Mouse (Mus musculus) midbrain, postnatal 0 days (tissue): ENCODE results near the gene Plod1. TPM values are rescaled to one million over a fixed set of nuclear protein-coding genes. Genes with fewer than 3 reads are reported as not detected.

Source experiments
- ATAC-seq: fragments of 200-750 bp; cut with Nextera tagmentation; 2 replicates; pipeline ENCODE4 v1.8.0; 2017; ENCODE audit warnings: moderate number of reproducible peaks, mild to moderate bottlenecking, moderate TSS enrichment, moderate library complexity; ENCODE audit not compliant: low FRiP score
- DNase-seq: peaks from one replicate; pipeline ENCODE4 v3.0.0-alpha.2; 2015; ENCODE audit warnings: low spot score
- H3K27ac ChIP-seq: fragments of 300-500 bp; sonication (generic); 2 replicates; pipeline ENCODE4 v1.5.1; 2014; ENCODE audit warnings: low read depth, mild to moderate bottlenecking, low read length, mixed read lengths
- H3K27me3 ChIP-seq: fragments of 300-500 bp; sonication (generic); 2 replicates; pipeline ENCODE4 v1.6.1; 2014; ENCODE audit warnings: low read length, control low read depth, mixed read lengths; ENCODE audit not compliant: insufficient read depth
- H3K36me3 ChIP-seq: fragments of 300-500 bp; sonication (generic); 2 replicates; pipeline ENCODE4 v1.6.1; 2014; ENCODE audit warnings: low read length, control low read depth, mixed read lengths; ENCODE audit not compliant: insufficient read depth
- H3K4me1 ChIP-seq: fragments of 300-500 bp; sonication (generic); 2 replicates; pipeline ENCODE4 v1.6.1; 2014; ENCODE audit warnings: mild to moderate bottlenecking, control low read depth, antibody characterized with exemption, low read length, mixed read lengths; ENCODE audit not compliant: insufficient read depth
- H3K4me2 ChIP-seq: fragments of 300-500 bp; sonication (generic); 2 replicates; pipeline ENCODE4 v1.6.1; 2014; ENCODE audit warnings: low read depth, mild to moderate bottlenecking, low read length, mixed read lengths; ENCODE audit not compliant: poor library complexity, severe bottlenecking
- H3K4me3 ChIP-seq: fragments of 300-500 bp; sonication (generic); 2 replicates; pipeline ENCODE4 v1.5.1; 2014; ENCODE audit warnings: low read depth, mild to moderate bottlenecking, low read length, moderate library complexity
- H3K9ac ChIP-seq: fragments of 300-500 bp; sonication (generic); replicated peaks from 2 replicates; pipeline ENCODE4 v1.6.1; 2014; ENCODE audit warnings: mild to moderate bottlenecking, low read length, moderate library complexity, mixed read lengths; ENCODE audit not compliant: poor library complexity, severe bottlenecking
- H3K9me3 ChIP-seq: fragments of 300-500 bp; sonication (generic); 2 replicates; pipeline ENCODE4 v1.6.1; 2016; ENCODE audit warnings: low read length, control low read depth
- CTCF ChIP-seq: IDR thresholded peaks from 2 replicates; pipeline ENCODE4 v1.5.1; 2016; ENCODE audit warnings: antibody characterized with exemption, mild to moderate bottlenecking
- WGBS: fragments of 180-500 bp; shearing (Covaris S2); extraction: QIAGEN DNeasy Blood & Tissue Kit; methylation state at CpG from one replicate; pipeline ENCODE4 v1.1.7; 2014; 5-methylcytosine and 5-hydroxymethylcytosine counted together
- polyA plus RNA-seq: library from polyadenylated mRNA; unstranded; fragments of >200 nt; fragmentation: Nextera tagmentation; extraction: Ambion mirVana; gene quantifications from 2 replicates; pipeline ENCODE4 v1.2.1, GENCODE M21; 2015
- total RNA-seq: library from RNA; depleted of rRNA; stranded (reverse); fragments of >200 nt; gene quantifications from 2 replicates; pipeline ENCODE4 v1.2.3, GENCODE M21; 2014

Gene Plod1
- total and polyA plus RNA-seq, 2 experiments from 2014 or later, result 20.0 to 26.1 TPM

- no peaks in the 10 kb centered on the region for H3K36me3 ChIP-seq
- no peak overlapping the region for H3K27ac ChIP-seq
- WGBS, result 50% methylated on average over 3 of the region's 3 CpGs
- H3K4me2 ChIP-seq, result peak overlapping the region; percentile 94
- 0 out of 2 replicates have a peak, but pooled peaks cover 2% of the 10 kb centered on the region for H3K27me3 ChIP-seq
- H3K4me3 ChIP-seq, result peak overlapping the region; percentile 50
- ATAC-seq (no peak), DNase-seq (no peak)
- no peaks in the 10 kb centered on the region for H3K9me3 ChIP-seq
- peaks cover 6% of the 10 kb centered on the region; the same call in 1 of the 2 replicates for H3K4me1 ChIP-seq
- no peak for TF ChIP-seq CTCF
- 0 out of 2 replicates have a peak overlapping the region, but pooled peaks have one; percentile 37 for H3K9ac ChIP-seq
Observed at GRCm38 (mm10) chr4:147937021-147937420, 454 bp upstream of the Plod1 start.

GRCm38 (mm10) chr4:147935904-147936303 is 663 bp downstream of the Plod1 start:
- WGBS, result 19% methylated on average over 9 of the region's 9 CpGs
- Histone ChIP-seq H3K27ac (no peak overlapping the region), H3K36me3 (no peaks in the 10 kb centered on the region), H3K27me3 (0 out of 2 replicates have a peak, but pooled peaks cover 2% of the 10 kb centered on the region), H3K4me2 (peak overlapping the region; percentile 94), H3K9me3 (no peaks in the 10 kb centered on the region), H3K4me1 (no peaks in the 10 kb centered on the region), H3K9ac (peak overlapping the region; percentile 37; the same call in 1 of the 2 replicates), H3K4me3 (peak overlapping the region; percentile 50)
- DNase-seq (no peak), ATAC-seq (no peak)
- no peak for TF ChIP-seq CTCF

GRCm38 (mm10) chr4:147934611-147935010 is 2.0 kb downstream of the Plod1 start:
- no peak for ATAC-seq

GRCm38 (mm10) chr4:147934134-147934533 is 2.4 kb downstream of the Plod1 start:
- H3K4me2 ChIP-seq, result no peak overlapping the region
- 0 out of 2 replicates have a peak, but pooled peaks cover 2% of the 10 kb centered on the region for H3K27me3 ChIP-seq
- no peaks in the 10 kb centered on the region for H3K36me3 ChIP-seq
- DNase-seq (no peak), ATAC-seq (no peak)
- no peaks in the 10 kb centered on the region for H3K9me3 ChIP-seq
- no peaks in the 10 kb centered on the region for H3K4me1 ChIP-seq
- H3K9ac ChIP-seq, result no peak overlapping the region
- H3K27ac ChIP-seq, result no peak overlapping the region
- H3K4me3 ChIP-seq, result no peak overlapping the region
- 59% methylated on average over 3 of the region's 3 CpGs for WGBS
- no peak for TF ChIP-seq CTCF

More at GRCm38 (mm10) chr4:147934611-147935010, 2.0 kb downstream of the Plod1 start:
- Histone ChIP-seq H3K27ac (no peak overlapping the region), H3K4me3 (no peak overlapping the region), H3K9ac (no peak overlapping the region), H3K4me2 (no peak overlapping the region), H3K36me3 (no peaks in the 10 kb centered on the region), H3K4me1 (no peaks in the 10 kb centered on the region), H3K9me3 (no peaks in the 10 kb centered on the region), H3K27me3 (0 out of 2 replicates have a peak, but pooled peaks cover 2% of the 10 kb centered on the region)
- TF ChIP-seq CTCF, result no peak
- 88% methylated on average over 4 of the region's 4 CpGs for WGBS
- no peak for DNase-seq

GRCm38 (mm10) chr4:147930946-147931345 is 5.6 kb downstream of the Plod1 start:
- H3K27me3 ChIP-seq, result 0 out of 2 replicates have a peak, but pooled peaks cover 2% of the 10 kb centered on the region
- no peak for TF ChIP-seq CTCF
- 95% methylated on average over 14 of the region's 14 CpGs for WGBS
- H3K4me2 ChIP-seq, result no peak overlapping the region
- DNase-seq (no peak), ATAC-seq (no peak)
- H3K4me1 ChIP-seq, result no peaks in the 10 kb centered on the region
- H3K9ac ChIP-seq, result no peak overlapping the region
- no peak overlapping the region for H3K4me3 ChIP-seq
- no peaks in the 10 kb centered on the region for H3K9me3 ChIP-seq
- no peak overlapping the region for H3K27ac ChIP-seq
- H3K36me3 ChIP-seq, result no peaks in the 10 kb centered on the region

- DNase-seq (no peak), ATAC-seq (peak; percentile 42; the same call in 1 of the 2 replicates)
- H3K4me1 ChIP-seq, result no peaks in the 10 kb centered on the region
- H3K9me3 ChIP-seq, result no peaks in the 10 kb centered on the region
- H3K4me3 ChIP-seq, result no peak overlapping the region
- no peak overlapping the region for H3K4me2 ChIP-seq
- WGBS, result 66% methylated on average over 7 of the region's 7 CpGs
- H3K27me3 ChIP-seq, result no peaks in the 10 kb centered on the region
- no peak overlapping the region for H3K9ac ChIP-seq
- H3K27ac ChIP-seq, result no peak overlapping the region
- no peaks in the 10 kb centered on the region for H3K36me3 ChIP-seq
- TF ChIP-seq CTCF, result no peak
Observed at GRCm38 (mm10) chr4:147928540-147928939, 8.0 kb downstream of the Plod1 start.
